Mouse (Mus musculus) liver, postnatal 0 days (tissue): ENCODE measurements around the gene Iqck. TPM values are rescaled to one million over a fixed set of nuclear protein-coding genes. Genes with fewer than 3 reads are reported as not detected.

Experiments used
- ATAC-seq: fragments of 200-750 bp; cut with Nextera tagmentation; 2 replicates; pipeline ENCODE4 v1.8.0; 2017; ENCODE audit warnings: mild to moderate bottlenecking, moderate library complexity
- DNase-seq: peaks from one replicate; pipeline ENCODE4 v3.0.0-alpha.2; 2016
- H3K27ac ChIP-seq: fragments of 300-500 bp; sonication (generic); 2 replicates; pipeline ENCODE4 v1.5.1; 2014; ENCODE audit warnings: antibody characterized with exemption, moderate library complexity, mild to moderate bottlenecking, low read depth
- H3K27me3 ChIP-seq: fragments of 300-500 bp; sonication (generic); 2 replicates; pipeline ENCODE4 v1.6.1; 2014; ENCODE audit warnings: low read length, control low read depth, mixed read lengths; ENCODE audit not compliant: insufficient read depth
- H3K36me3 ChIP-seq: fragments of 300-500 bp; sonication (generic); replicated peaks from 2 replicates; pipeline ENCODE4 v1.6.1; 2014; ENCODE audit warnings: mild to moderate bottlenecking, control low read depth, low read length, moderate library complexity, mixed read lengths; ENCODE audit not compliant: insufficient read depth
- H3K4me1 ChIP-seq: fragments of 300-500 bp; sonication (generic); 2 replicates; pipeline ENCODE4 v1.6.1; 2014; ENCODE audit warnings: antibody characterized with exemption, mild to moderate bottlenecking, control low read depth; ENCODE audit not compliant: insufficient read depth
- H3K4me2 ChIP-seq: fragments of 300-500 bp; sonication (generic); 2 replicates; pipeline ENCODE4 v1.6.1; 2014; ENCODE audit warnings: low read depth, mild to moderate bottlenecking, low read length, moderate library complexity, mixed read lengths
- H3K4me3 ChIP-seq: fragments of 300-500 bp; sonication (generic); 2 replicates; pipeline ENCODE4 v1.5.1; 2014; ENCODE audit warnings: low read depth, low read length
- H3K9ac ChIP-seq: fragments of 300-500 bp; sonication (generic); replicated peaks from 2 replicates; pipeline ENCODE4 v1.6.1; 2014; ENCODE audit warnings: mild to moderate bottlenecking, moderate library complexity
- H3K9me3 ChIP-seq: fragments of 300-500 bp; sonication (generic); 2 replicates; pipeline ENCODE4 v1.6.1; 2016; ENCODE audit warnings: mild to moderate bottlenecking, control low read depth, low read length, mixed read lengths
- CTCF ChIP-seq: sonication (generic); IDR thresholded peaks from 2 replicates; pipeline ENCODE4 v1.5.1; 2016; ENCODE audit warnings: antibody characterized with exemption, low read depth
- EP300 ChIP-seq: IDR thresholded peaks from 2 replicates; pipeline ENCODE4 v1.6.1; 2016; ENCODE audit warnings: antibody characterized with exemption, low read depth, mild to moderate bottlenecking
- WGBS: fragments of 180-500 bp; shearing (Covaris S2); extraction: QIAGEN DNeasy Blood & Tissue Kit; methylation state at CpG from one replicate; pipeline ENCODE4 v1.1.7; 2014; ENCODE audit not compliant: insufficient replicate concordance; 5-methylcytosine and 5-hydroxymethylcytosine counted together
- polyA plus RNA-seq: library from polyadenylated mRNA; unstranded; fragments of >200 nt; fragmentation: Nextera tagmentation; extraction: Ambion mirVana; gene quantifications from 2 replicates; pipeline ENCODE4 v1.2.1, GENCODE M21; 2015

Iqck gene
- polyA plus RNA-seq: 0.27 and 0.39 TPM in 2 replicates

GRCm38 (mm10) chr7:118855171-118855876 is at the start of gene Iqck:
Gene Iqck, plus strand, starts transcription at chr7:118855752.
- peaks cover 7% of the 10 kb centered on the region for H3K4me1 ChIP-seq
- no peaks in the 10 kb centered on the region for H3K9me3 ChIP-seq
- ATAC-seq (peak; percentile 97), DNase-seq (peak; percentile 93)
- H3K27me3 ChIP-seq: no peaks in the 10 kb centered on the region
- under 1% methylated on average over 57 of the region's 57 CpGs for WGBS
- TF ChIP-seq CTCF: no peak
- no peak; the same call in 1 of the 2 replicates for TF ChIP-seq EP300
- H3K9ac ChIP-seq: peak within 1 kb of the TSS; percentile 65
- H3K4me2 ChIP-seq: peak within 1 kb of the TSS; percentile 81
- peak within 1 kb of the TSS; percentile 62 for H3K27ac ChIP-seq
- H3K4me3 ChIP-seq: peak within 1 kb of the TSS; percentile 81
- peaks cover 13% of the 10 kb centered on the region; the same call in 1 of the 2 replicates for H3K36me3 ChIP-seq

GRCm38 (mm10) chr7:118806631-118807411 is 48.7 kb upstream of the Iqck start:
- Histone ChIP-seq H3K27me3 (no peaks in the 10 kb centered on the region), H3K9me3 (no peaks in the 10 kb centered on the region), H3K4me1 (peaks cover 3% of the 10 kb centered on the region; the same call in 1 of the 2 replicates), H3K36me3 (peaks cover 8% of the 10 kb centered on the region), H3K9ac (no peak overlapping the region), H3K27ac (no peak overlapping the region), H3K4me2 (no peak overlapping the region), H3K4me3 (no peak overlapping the region)
- DNase-seq: no peak
- ATAC-seq: no peak
- TF ChIP-seq CTCF (no peak), EP300 (no peak)
- WGBS: 61% methylated on average over 16 of the region's 16 CpGs

GRCm38 (mm10) chr7:118807899-118808298 is 47.7 kb upstream of the Iqck start:
- no peak for ATAC-seq
- H3K9me3 ChIP-seq: no peaks in the 10 kb centered on the region
- no peak for DNase-seq
- no peak overlapping the region for H3K9ac ChIP-seq
- no peaks in the 10 kb centered on the region for H3K27me3 ChIP-seq
- WGBS: 70% methylated on average over 8 of the region's 8 CpGs
- peaks cover 3% of the 10 kb centered on the region; the same call in 1 of the 2 replicates for H3K4me1 ChIP-seq
- TF ChIP-seq CTCF (no peak), EP300 (no peak)
- no peak overlapping the region for H3K27ac ChIP-seq
- H3K36me3 ChIP-seq: peaks cover 8% of the 10 kb centered on the region
- H3K4me2 ChIP-seq: no peak overlapping the region
- H3K4me3 ChIP-seq: no peak overlapping the region

- Histone ChIP-seq H3K27ac (no peak overlapping the region), H3K4me3 (no peak overlapping the region), H3K27me3 (no peaks in the 10 kb centered on the region), H3K9ac (no peak overlapping the region), H3K4me1 (peaks cover 6% of the 10 kb centered on the region; the same call in 1 of the 2 replicates), H3K36me3 (peaks cover 7% of the 10 kb centered on the region; the same call in 1 of the 2 replicates), H3K4me2 (no peak overlapping the region), H3K9me3 (no peaks in the 10 kb centered on the region)
- ATAC-seq: peak; percentile 69
- WGBS: 29% methylated on average over 12 of the region's 12 CpGs
- TF ChIP-seq CTCF (no peak), EP300 (no peak)
- no peak for DNase-seq
Observed at GRCm38 (mm10) chr7:118811407-118812106, 44.0 kb upstream of the Iqck start.

GRCm38 (mm10) chr7:118813592-118813991 is 42.0 kb upstream of the Iqck start:
- no peak for TF ChIP-seq EP300
- no peak for TF ChIP-seq CTCF
- H3K4me2 ChIP-seq: no peak overlapping the region
- peaks cover 13% of the 10 kb centered on the region for H3K36me3 ChIP-seq
- no peak overlapping the region for H3K27ac ChIP-seq
- WGBS: 85% methylated on average over 4 of the region's 4 CpGs
- no peaks in the 10 kb centered on the region for H3K27me3 ChIP-seq
- ATAC-seq (no peak), DNase-seq (no peak)
- H3K4me1 ChIP-seq: 0 out of 2 replicates have a peak, but pooled peaks cover 3% of the 10 kb centered on the region
- no peaks in the 10 kb centered on the region for H3K9me3 ChIP-seq
- no peak overlapping the region for H3K9ac ChIP-seq
- no peak overlapping the region for H3K4me3 ChIP-seq
